Mouse (Mus musculus) ES-E14 (cell line): Measurements from ENCODE around the gene 4930469K13Rik. TPM values are rescaled to one million over a fixed set of nuclear protein-coding genes. Genes with fewer than 3 reads are reported as not detected.

Source experiments
- DNase-seq: peaks from one replicate; pipeline ENCODE4 v3.0.0-alpha.2; 2013; ENCODE audit warnings: low read depth, low spot score
- H3K27ac ChIP-seq: 2 replicates; pipeline ENCODE4 v1.5.1; 2012; ENCODE audit warnings: low read depth, mild to moderate bottlenecking, low read length, moderate library complexity, mixed read lengths; ENCODE audit not compliant: poor library complexity, insufficient read depth, severe bottlenecking
- H3K36me3 ChIP-seq: 2 replicates; pipeline ENCODE4 v1.6.1; 2012; ENCODE audit warnings: mild to moderate bottlenecking, low read length, moderate library complexity, mixed read lengths; ENCODE audit not compliant: control insufficient read depth, poor library complexity, insufficient read depth, severe bottlenecking
- H3K4me1 ChIP-seq, 2 experiments: fragments of 150-350 bp in 1 of 2; sonication (generic) in 1 of 2; 2 replicates each; pipeline ENCODE4 v1.6.1; 2012; ENCODE audit warnings: low read length in 2 of 2, mild to moderate bottlenecking in 1 of 2, mixed read lengths in 1 of 2; ENCODE audit not compliant: control insufficient read depth in 2 of 2, insufficient read depth in 2 of 2, poor library complexity in 1 of 2
- H3K4me3 ChIP-seq, 2 experiments: fragments of 150-350 bp in 1 of 2; sonication (generic) in 1 of 2; 2 replicates each; pipeline ENCODE4 v1.5.1; 2012; ENCODE audit warnings: low read length in 2 of 2, low read depth in 1 of 2, mild to moderate bottlenecking in 1 of 2, mixed read lengths in 1 of 2; ENCODE audit not compliant: insufficient read depth in 1 of 2, poor library complexity in 1 of 2, severe bottlenecking in 1 of 2
- H3K9ac ChIP-seq: 2 replicates; pipeline ENCODE4 v1.6.1; 2012; ENCODE audit warnings: low read depth, mild to moderate bottlenecking, low read length, mixed read lengths; ENCODE audit not compliant: poor library complexity, insufficient read depth, severe bottlenecking
- H3K9me3 ChIP-seq: fragments of 150-350 bp; sonication (generic); 2 replicates; pipeline ENCODE4 v1.6.1; 2012; ENCODE audit warnings: low read depth, mild to moderate bottlenecking, low read length; ENCODE audit not compliant: control insufficient read depth, insufficient read depth
- CHD2 ChIP-seq: IDR thresholded peaks from 2 replicates; pipeline ENCODE4 v1.6.1; 2014; ENCODE audit warnings: mild to moderate bottlenecking, low read depth, low read length, inconsistent platforms
- HCFC1 ChIP-seq: IDR thresholded peaks from 2 replicates; pipeline ENCODE4 v1.6.1; 2012; ENCODE audit warnings: low read length, inconsistent platforms, borderline replicate concordance; ENCODE audit not compliant: insufficient read depth
- MAFK ChIP-seq: IDR thresholded peaks from 2 replicates; pipeline ENCODE4 v1.6.1; 2014; ENCODE audit warnings: mild to moderate bottlenecking, low read depth, low read length, inconsistent platforms; ENCODE audit not compliant: insufficient read depth
- ZC3H11A ChIP-seq: IDR thresholded peaks from 2 replicates; pipeline ENCODE4 v1.6.1; 2012; ENCODE audit warnings: low read depth, mild to moderate bottlenecking, inconsistent platforms, low read length, borderline replicate concordance
- ZNF384 ChIP-seq: IDR thresholded peaks from 2 replicates; pipeline ENCODE4 v1.6.1; 2012; ENCODE audit warnings: low read depth, low read length, inconsistent platforms
- in situ Hi-C, 2 experiments: fragments of 600-800 bp; cut with MboI; formaldehyde crosslinking; loops; one replicate each; pipeline ENCODE4 v1.15.1; 2025; ENCODE audit warnings: low sequenced_read_pairs in 2 of 2, inconsistent platforms in 1 of 2; ENCODE audit not compliant: unreplicated experiment in 2 of 2
- total RNA-seq: library from RNA; depleted of rRNA; stranded (reverse); fragments of 300-350 nt; gene quantifications from 2 replicates; pipeline ENCODE4 v1.2.3, GENCODE M21; 2012

Gene 4930469K13Rik
- total RNA-seq, 1 experiment, result not detected

GRCm38 (mm10) chr11:33944067-33944785 is 154.1 kb downstream of the 4930469K13Rik start:
- no peak overlapping the region for H3K4me3 ChIP-seq
- DNase-seq, result peak; percentile 62
- H3K9ac ChIP-seq, result no peak overlapping the region
- H3K9me3 ChIP-seq, result no peaks in the 10 kb centered on the region
- no peaks in the 10 kb centered on the region for H3K36me3 ChIP-seq
- H3K4me1 ChIP-seq, result no peaks in the 10 kb centered on the region
- H3K27ac ChIP-seq, result no peak overlapping the region
- in situ Hi-C loops, result no loop called here
- TF ChIP-seq CHD2, result no peak
- TF ChIP-seq ZNF384, result no peak
- no peak for TF ChIP-seq MAFK
- no peak for TF ChIP-seq ZC3H11A
- TF ChIP-seq HCFC1, result no peak

GRCm38 (mm10) chr11:33943565-33943964 is 154.8 kb downstream of the 4930469K13Rik start:
- DNase-seq, result no peak
- H3K4me3 ChIP-seq, result no peak overlapping the region
- no peak for TF ChIP-seq ZNF384
- TF ChIP-seq ZC3H11A, result no peak
- no peak for TF ChIP-seq HCFC1
- TF ChIP-seq MAFK, result no peak
- no peak for TF ChIP-seq CHD2
- no peak overlapping the region for H3K27ac ChIP-seq
- H3K4me1 ChIP-seq, result no peaks in the 10 kb centered on the region
- no peaks in the 10 kb centered on the region for H3K36me3 ChIP-seq
- in situ Hi-C loops, result no loop called here
- no peaks in the 10 kb centered on the region for H3K9me3 ChIP-seq
- H3K9ac ChIP-seq, result no peak overlapping the region

GRCm38 (mm10) chr11:33939456-33940113 is 158.8 kb downstream of the 4930469K13Rik start:
- no peak overlapping the region for H3K27ac ChIP-seq
- H3K4me1 ChIP-seq, result no peaks in the 10 kb centered on the region
- H3K9ac ChIP-seq, result no peak overlapping the region
- in situ Hi-C loops, result no loop called here
- no peak for DNase-seq
- H3K36me3 ChIP-seq, result no peaks in the 10 kb centered on the region
- H3K9me3 ChIP-seq, result no peaks in the 10 kb centered on the region
- TF ChIP-seq CHD2, result no peak
- no peak for TF ChIP-seq HCFC1
- no peak for TF ChIP-seq MAFK
- TF ChIP-seq ZNF384, result no peak
- TF ChIP-seq ZC3H11A, result no peak
- H3K4me3 ChIP-seq, result no peak overlapping the region

- DNase-seq, result no peak
- Histone ChIP-seq H3K9me3 (no peaks in the 10 kb centered on the region), H3K4me1 (peaks cover 0 to 3% of the 10 kb centered on the region in 2 experiments; a peak in 1 of 4 replicates), H3K36me3 (no peaks in the 10 kb centered on the region), H3K4me3 (no peak overlapping the region), H3K27ac (no peak overlapping the region), H3K9ac (no peak overlapping the region; the same call in 1 of the 2 replicates)
- TF ChIP-seq HCFC1 (no peak), MAFK (no peak), ZC3H11A (no peak), ZNF384 (no peak), CHD2 (no peak)
- in situ Hi-C loops, result no loop called here
Measured at GRCm38 (mm10) chr11:33938561-33939274, 159.6 kb downstream of the 4930469K13Rik start.
